Mouse (Mus musculus) spleen, adult 2 months (tissue): ENCODE results near the gene Cdk9.

Experiments
- CTCF ChIP-seq: fragments of 200-500 bp; IDR thresholded peaks from 2 replicates; pipeline ENCODE4 v1.5.1; 2011; ENCODE audit warnings: mild to moderate bottlenecking, inconsistent platforms; ENCODE audit not compliant: insufficient read depth, insufficient read length, insufficient replicate concordance; ENCODE audit errors: extremely low read depth
- POLR2A ChIP-seq: fragments of 200-500 bp; IDR thresholded peaks from 2 replicates; pipeline ENCODE4 v1.6.1; 2011; ENCODE audit warnings: low read depth, low read length, inconsistent platforms

- no peak for TF ChIP-seq CTCF
- no peak for TF ChIP-seq POLR2A
Measured at GRCm38 (mm10) chr2:32681754-32682153, 31.1 kb downstream of the Cdk9 start.
